Mouse (Mus musculus) limb, embryonic 11.5 days (tissue): ENCODE results near the gene Col6a2. TPM values are rescaled to one million over a fixed set of nuclear protein-coding genes. Genes with fewer than 3 reads are reported as not detected.

Experiments
- ATAC-seq: fragments of 200-750 bp; cut with Nextera tagmentation; 2 replicates; pipeline ENCODE4 v1.8.0; 2017; ENCODE audit warnings: low read depth; ENCODE audit not compliant: insufficient number of reproducible peaks, low FRiP score, low TSS enrichment
- DNase-seq: peaks from one replicate; pipeline ENCODE4 v3.0.0-alpha.2; 2015; ENCODE audit warnings: low spot score
- H3K27ac ChIP-seq: fragments of 300-500 bp; sonication (generic); replicated peaks from 2 replicates; pipeline ENCODE4 v1.5.1; 2014; ENCODE audit warnings: low read depth, mild to moderate bottlenecking, low read length
- H3K27me3 ChIP-seq: fragments of 300-500 bp; sonication (generic); 2 replicates; pipeline ENCODE4 v1.6.1; 2014; ENCODE audit warnings: mild to moderate bottlenecking, low read length, mixed read lengths; ENCODE audit not compliant: control insufficient read depth, insufficient read depth
- H3K36me3 ChIP-seq: fragments of 300-500 bp; sonication (generic); 2 replicates; pipeline ENCODE4 v1.6.1; 2014; ENCODE audit warnings: mild to moderate bottlenecking, low read length, moderate library complexity, mixed read lengths; ENCODE audit not compliant: control insufficient read depth, insufficient read depth
- H3K4me1 ChIP-seq: fragments of 300-500 bp; sonication (generic); 2 replicates; pipeline ENCODE4 v1.6.1; 2014; ENCODE audit warnings: low read length, mixed read lengths; ENCODE audit not compliant: control insufficient read depth, insufficient read depth
- H3K4me2 ChIP-seq: fragments of 300-500 bp; sonication (generic); 2 replicates; pipeline ENCODE4 v1.6.1; 2014; ENCODE audit warnings: low read depth, mild to moderate bottlenecking, moderate library complexity; ENCODE audit not compliant: severe bottlenecking
- H3K4me3 ChIP-seq: fragments of 300-500 bp; sonication (generic); 2 replicates; pipeline ENCODE4 v1.5.1; 2014; ENCODE audit warnings: low read depth, low read length
- H3K9ac ChIP-seq: fragments of 300-500 bp; sonication (generic); 2 replicates; pipeline ENCODE4 v1.6.1; 2014; ENCODE audit warnings: mild to moderate bottlenecking, low read length
- H3K9me3 ChIP-seq: fragments of 300-500 bp; sonication (generic); 2 replicates; pipeline ENCODE4 v1.6.1; 2016; ENCODE audit warnings: low read length; ENCODE audit not compliant: control insufficient read depth
- WGBS: fragments of 180-500 bp; shearing (Covaris S2); extraction: QIAGEN DNeasy Blood & Tissue Kit; methylation state at CpG from one replicate; pipeline ENCODE4 v1.1.7; 2014; 5-methylcytosine and 5-hydroxymethylcytosine counted together
- polyA plus RNA-seq: library from polyadenylated mRNA; unstranded; fragments of >200 nt; fragmentation: Nextera tagmentation; extraction: Ambion mirVana; gene quantifications from 2 replicates; pipeline ENCODE4 v1.2.1, GENCODE M21; 2014

Col6a2 gene
- polyA plus RNA-seq, 1 experiment from 2014 or later: 10.1 TPM

GRCm38 (mm10) chr10:76630657-76631056 lies 7.2 kb upstream of the Col6a2 start:
- Histone ChIP-seq H3K27me3 (no peaks in the 10 kb centered on the region), H3K4me2 (no peak overlapping the region), H3K36me3 (no peaks in the 10 kb centered on the region), H3K27ac (no peak overlapping the region), H3K4me1 (peaks cover 15% of the 10 kb centered on the region), H3K9me3 (no peaks in the 10 kb centered on the region), H3K9ac (no peak overlapping the region), H3K4me3 (no peak overlapping the region)
- WGBS: 93% methylated on average over 1 of the region's 1 CpGs
- DNase-seq (no peak), ATAC-seq (no peak)

- WGBS: 90% methylated on average over 5 of the region's 5 CpGs
Observed at GRCm38 (mm10) chr10:76627714-76628113, 4.3 kb upstream of the Col6a2 start.

GRCm38 (mm10) chr10:76624903-76625302 lies 1.5 kb upstream of the Col6a2 start:
- Histone ChIP-seq H3K4me2 (no peak overlapping the region), H3K27me3 (no peaks in the 10 kb centered on the region), H3K4me1 (peaks cover 6% of the 10 kb centered on the region), H3K27ac (no peak overlapping the region), H3K36me3 (no peaks in the 10 kb centered on the region), H3K9me3 (no peaks in the 10 kb centered on the region), H3K4me3 (no peak overlapping the region), H3K9ac (no peak overlapping the region)
- WGBS: 86% methylated on average over 7 of the region's 7 CpGs
- ATAC-seq (no peak), DNase-seq (no peak)

More at GRCm38 (mm10) chr10:76627714-76628113, 4.3 kb upstream of the Col6a2 start:
- H3K36me3 ChIP-seq: no peaks in the 10 kb centered on the region
- H3K9me3 ChIP-seq: no peaks in the 10 kb centered on the region
- no peak overlapping the region for H3K4me2 ChIP-seq
- H3K27me3 ChIP-seq: no peaks in the 10 kb centered on the region
- H3K4me3 ChIP-seq: no peak overlapping the region
- no peak overlapping the region for H3K9ac ChIP-seq
- DNase-seq (no peak), ATAC-seq (no peak)
- H3K27ac ChIP-seq: no peak overlapping the region
- H3K4me1 ChIP-seq: peaks cover 5% of the 10 kb centered on the region

- H3K27ac ChIP-seq: 0 out of 2 replicates have a peak overlapping the region, but pooled peaks have one; percentile 21
- H3K4me2 ChIP-seq: peak overlapping the region; percentile 77
- no peaks in the 10 kb centered on the region for H3K9me3 ChIP-seq
- no peaks in the 10 kb centered on the region for H3K36me3 ChIP-seq
- H3K4me3 ChIP-seq: peak overlapping the region; percentile 39
- peak; percentile 9; the same call in 1 of the 2 replicates for ATAC-seq
- peaks cover 6% of the 10 kb centered on the region for H3K4me1 ChIP-seq
- no peak for DNase-seq
- no peaks in the 10 kb centered on the region for H3K27me3 ChIP-seq
- WGBS: 19% methylated on average over 7 of the region's 7 CpGs
- 0 out of 2 replicates have a peak overlapping the region, but pooled peaks have one; percentile 69 for H3K9ac ChIP-seq
Observed at GRCm38 (mm10) chr10:76623734-76624133, 304 bp upstream of the Col6a2 start.

GRCm38 (mm10) chr10:76622411-76622810 lies 1.0 kb downstream of the Col6a2 start:
- ATAC-seq (no peak), DNase-seq (no peak)
- Histone ChIP-seq H3K36me3 (no peaks in the 10 kb centered on the region), H3K9me3 (no peaks in the 10 kb centered on the region), H3K27ac (no peak overlapping the region), H3K27me3 (no peaks in the 10 kb centered on the region), H3K4me1 (peaks cover 6% of the 10 kb centered on the region), H3K4me3 (peak overlapping the region; percentile 39; the same call in 1 of the 2 replicates), H3K9ac (no peak overlapping the region), H3K4me2 (peak overlapping the region; percentile 77; the same call in 1 of the 2 replicates)
- WGBS: 76% methylated on average over 4 of the region's 4 CpGs

- no peaks in the 10 kb centered on the region for H3K4me1 ChIP-seq
- 87% methylated on average over 7 of the region's 7 CpGs for WGBS
- H3K4me2 ChIP-seq: no peak overlapping the region
- no peak overlapping the region for H3K4me3 ChIP-seq
- H3K9ac ChIP-seq: no peak overlapping the region
- no peaks in the 10 kb centered on the region for H3K27me3 ChIP-seq
- H3K9me3 ChIP-seq: no peaks in the 10 kb centered on the region
- DNase-seq (no peak), ATAC-seq (no peak)
- no peak overlapping the region for H3K27ac ChIP-seq
- H3K36me3 ChIP-seq: no peaks in the 10 kb centered on the region
Observed at GRCm38 (mm10) chr10:76612473-76612872, 11.0 kb downstream of the Col6a2 start.

GRCm38 (mm10) chr10:76602690-76603089 lies 20.7 kb downstream of the Col6a2 start:
- Histone ChIP-seq H3K36me3 (peaks cover 3% of the 10 kb centered on the region; the same call in 1 of the 2 replicates), H3K4me3 (no peak overlapping the region), H3K4me2 (no peak overlapping the region), H3K27me3 (no peaks in the 10 kb centered on the region), H3K4me1 (no peaks in the 10 kb centered on the region), H3K27ac (no peak overlapping the region), H3K9ac (no peak overlapping the region), H3K9me3 (no peaks in the 10 kb centered on the region)
- DNase-seq (no peak), ATAC-seq (no peak)
- 84% methylated on average over 3 of the region's 3 CpGs for WGBS

GRCm38 (mm10) chr10:76596338-76596737 lies 27.1 kb downstream of the Col6a2 start:
- Histone ChIP-seq H3K36me3 (no peaks in the 10 kb centered on the region), H3K4me1 (no peaks in the 10 kb centered on the region), H3K4me2 (no peak overlapping the region), H3K9me3 (no peaks in the 10 kb centered on the region; the same call in 1 of the 2 replicates), H3K9ac (no peak overlapping the region), H3K4me3 (no peak overlapping the region), H3K27ac (no peak overlapping the region), H3K27me3 (no peaks in the 10 kb centered on the region)
- ATAC-seq (no peak), DNase-seq (no peak)
- WGBS: 93% methylated on average over 31 of the region's 31 CpGs

- no peak overlapping the region for H3K4me2 ChIP-seq
- H3K4me1 ChIP-seq: no peaks in the 10 kb centered on the region
- H3K4me3 ChIP-seq: no peak overlapping the region
- no peaks in the 10 kb centered on the region for H3K9me3 ChIP-seq
- no peak overlapping the region for H3K27ac ChIP-seq
- WGBS: 63% methylated on average over 11 of the region's 11 CpGs
- no peaks in the 10 kb centered on the region for H3K36me3 ChIP-seq
- ATAC-seq (no peak), DNase-seq (no peak)
- H3K27me3 ChIP-seq: no peaks in the 10 kb centered on the region
- H3K9ac ChIP-seq: no peak overlapping the region
Observed at GRCm38 (mm10) chr10:76590197-76590596, 33.2 kb downstream of the Col6a2 start.
